Mouse (Mus musculus): ENCODE results near the gene Rtkn. TPM values are rescaled to one million over a fixed set of nuclear protein-coding genes. Genes with fewer than 3 reads are reported as not detected.

Rtkn gene
- polyA plus RNA-seq, 1 experiment from 2014 or later = 16.6 TPM

- Histone ChIP-seq H3K9me3 (no peaks in the 10 kb centered on the region), H3K4me3 (peak overlapping the region; percentile 77; the same call in 1 of the 2 replicates), H3K27me3 (no peaks in the 10 kb centered on the region), H3K36me3 (peaks cover 29% of the 10 kb centered on the region), H3K4me1 (replicated peaks) (peaks cover 81% of the 10 kb centered on the region), H3K9ac (peak overlapping the region; percentile 94; the same call in 1 of the 2 replicates), H3K27ac (peak overlapping the region; percentile 99; the same call in 1 of the 2 replicates), H3K4me2 (peak overlapping the region; percentile 90)
- 84% methylated on average over 14 of the region's 14 CpGs for WGBS
- no peak for ATAC-seq (ENCODE audit: low FRiP score)
Measured at GRCm38 (mm10) chr6:83118825-83119733, 16.2 kb upstream of the Rtkn start.

- Histone ChIP-seq H3K27ac (peak overlapping the region; percentile 99), H3K4me2 (peak overlapping the region; percentile 90), H3K9me3 (no peaks in the 10 kb centered on the region), H3K9ac (peak overlapping the region; percentile 94), H3K4me1 (replicated peaks) (peaks cover 82% of the 10 kb centered on the region), H3K36me3 (peaks cover 29% of the 10 kb centered on the region), H3K4me3 (peak overlapping the region; percentile 77), H3K27me3 (no peaks in the 10 kb centered on the region)
- no peak for ATAC-seq (ENCODE audit: low FRiP score)
- 72% methylated on average over 7 of the region's 7 CpGs for WGBS
Measured at GRCm38 (mm10) chr6:83119734-83120051, 15.6 kb upstream of the Rtkn start.

- Histone ChIP-seq H3K9me3 (no peaks in the 10 kb centered on the region), H3K27me3 (no peaks in the 10 kb centered on the region), H3K4me2 (peak within 1 kb of the TSS; percentile 90), H3K27ac (peak within 1 kb of the TSS; percentile 99), H3K36me3 (peaks cover 29% of the 10 kb centered on the region), H3K4me3 (peak within 1 kb of the TSS; percentile 77), H3K9ac (peak within 1 kb of the TSS; percentile 96), H3K4me1 (replicated peaks) (peaks cover 77% of the 10 kb centered on the region)
- WGBS = under 1% methylated on average over 38 of the region's 38 CpGs
- ATAC-seq (ENCODE audit: low FRiP score) = peak; percentile 95
Measured at GRCm38 (mm10) chr6:83120930-83121862, 14.1 kb upstream of the Rtkn start, which contains the start of gene Wbp1. TSS of gene Wbp1 (minus strand) at chr6:83121559.

- Histone ChIP-seq H3K36me3 (peaks cover 27% of the 10 kb centered on the region), H3K27me3 (no peaks in the 10 kb centered on the region), H3K4me2 (peak overlapping the region; percentile 90), H3K4me1 (replicated peaks) (peaks cover 68% of the 10 kb centered on the region), H3K9ac (peak overlapping the region; percentile 96), H3K27ac (peak overlapping the region; percentile 99), H3K9me3 (no peaks in the 10 kb centered on the region), H3K4me3 (peak overlapping the region; percentile 77)
- ATAC-seq (ENCODE audit: low FRiP score) = no peak
- 2% methylated on average over 48 of the region's 52 CpGs for WGBS
Measured at GRCm38 (mm10) chr6:83121863-83122710, 13.2 kb upstream of the Rtkn start.

- peak overlapping the region; percentile 77; the same call in 1 of the 2 replicates for H3K4me3 ChIP-seq
- H3K36me3 ChIP-seq = peaks cover 18% of the 10 kb centered on the region
- WGBS = 54% methylated on average over 5 of the region's 5 CpGs
- no peaks in the 10 kb centered on the region for H3K27me3 ChIP-seq
- peak overlapping the region; percentile 90 for H3K4me2 ChIP-seq
- ATAC-seq (ENCODE audit: low FRiP score) = no peak
- no peaks in the 10 kb centered on the region for H3K9me3 ChIP-seq
- H3K27ac ChIP-seq = peak overlapping the region; percentile 99
- peak overlapping the region; percentile 96 for H3K9ac ChIP-seq
- peaks cover 59% of the 10 kb centered on the region for H3K4me1 ChIP-seq (replicated peaks)
Measured at GRCm38 (mm10) chr6:83122961-83123360, 12.3 kb upstream of the Rtkn start.

- peak overlapping the region; percentile 66 for H3K4me2 ChIP-seq
- H3K27ac ChIP-seq = peak overlapping the region; percentile 64
- peak overlapping the region; percentile 74 for H3K4me3 ChIP-seq
- H3K27me3 ChIP-seq = no peaks in the 10 kb centered on the region
- H3K9ac ChIP-seq = peak overlapping the region; percentile 82
- peak; percentile 8 for ATAC-seq (ENCODE audit: low FRiP score)
- WGBS = under 1% methylated on average over 30 of the region's 30 CpGs
- H3K4me1 ChIP-seq (replicated peaks) = peaks cover 43% of the 10 kb centered on the region
- H3K36me3 ChIP-seq = no peaks in the 10 kb centered on the region
- no peaks in the 10 kb centered on the region for H3K9me3 ChIP-seq
Measured at GRCm38 (mm10) chr6:83124851-83125312, 10.4 kb upstream of the Rtkn start.

GRCm38 (mm10) chr6:83125331-83125730, 9.9 kb upstream of the Rtkn start, which contains the start of gene Ino80b:
TSS of gene Ino80b (minus strand) at chr6:83125431.
- Histone ChIP-seq H3K27me3 (no peaks in the 10 kb centered on the region), H3K9ac (peak within 1 kb of the TSS; percentile 82), H3K4me2 (peak within 1 kb of the TSS; percentile 66), H3K4me1 (replicated peaks) (peaks cover 38% of the 10 kb centered on the region), H3K4me3 (peak within 1 kb of the TSS; percentile 74), H3K9me3 (no peaks in the 10 kb centered on the region), H3K36me3 (no peaks in the 10 kb centered on the region), H3K27ac (peak within 1 kb of the TSS; percentile 64)
- 30% methylated on average over 5 of the region's 5 CpGs for whole genome bisulfite sequencing
- no peak for ATAC-seq (ENCODE audit: low FRiP score)

- H3K9me3 ChIP-seq = no peaks in the 10 kb centered on the region
- peaks cover 26% of the 10 kb centered on the region for H3K4me1 ChIP-seq (replicated peaks)
- no peak overlapping the region for H3K4me2 ChIP-seq
- ATAC-seq (ENCODE audit: low FRiP score) = no peak
- H3K27ac ChIP-seq = no peak overlapping the region
- H3K36me3 ChIP-seq = no peaks in the 10 kb centered on the region
- WGBS = 94% methylated on average over 5 of the region's 5 CpGs
- no peaks in the 10 kb centered on the region for H3K27me3 ChIP-seq
- H3K4me3 ChIP-seq = no peak overlapping the region
- no peak overlapping the region for H3K9ac ChIP-seq
Measured at GRCm38 (mm10) chr6:83127419-83127818, 7.8 kb upstream of the Rtkn start.

GRCm38 (mm10) chr6:83131469-83132034, 3.7 kb upstream of the Rtkn start:
- no peaks in the 10 kb centered on the region for H3K36me3 ChIP-seq
- no peak overlapping the region for H3K9ac ChIP-seq
- H3K4me3 ChIP-seq = no peak overlapping the region
- no peak overlapping the region for H3K27ac ChIP-seq
- no peak for ATAC-seq (ENCODE audit: low FRiP score)
- WGBS = 76% methylated on average over 6 of the region's 6 CpGs
- no peaks in the 10 kb centered on the region for H3K9me3 ChIP-seq
- H3K4me1 ChIP-seq (replicated peaks) = peaks cover 11% of the 10 kb centered on the region
- peaks cover 22% of the 10 kb centered on the region for H3K27me3 ChIP-seq
- no peak overlapping the region for H3K4me2 ChIP-seq

- peaks cover 19% of the 10 kb centered on the region for H3K4me1 ChIP-seq (replicated peaks)
- no peak for ATAC-seq (ENCODE audit: low FRiP score)
- H3K9ac ChIP-seq = no peak overlapping the region
- WGBS = 86% methylated on average over 9 of the region's 9 CpGs
- peaks cover 25% of the 10 kb centered on the region for H3K27me3 ChIP-seq
- H3K27ac ChIP-seq = no peak overlapping the region
- no peaks in the 10 kb centered on the region for H3K9me3 ChIP-seq
- no peaks in the 10 kb centered on the region for H3K36me3 ChIP-seq
- H3K4me2 ChIP-seq = no peak overlapping the region
- H3K4me3 ChIP-seq = no peak overlapping the region
Measured at GRCm38 (mm10) chr6:83132176-83132919, 2.9 kb upstream of the Rtkn start.

Data from hindbrain, embryonic 13.5 days (tissue).